Mouse (Mus musculus): ENCODE measurements around the gene 2010111I01Rik. TPM values are rescaled to one million over a fixed set of nuclear protein-coding genes. Genes with fewer than 3 reads are reported as not detected.
A peak's percentile ranks its signal among the peaks of the same experiment; 100 is the strongest.

2010111I01Rik gene
- total and polyA plus RNA-seq, 2 experiments from 2014 or later = 16.2 to 30.3 TPM

- no peaks in the 10 kb centered on the region for H3K27me3 ChIP-seq (ENCODE audit: insufficient read depth, low read length)
- H3K36me3 ChIP-seq (ENCODE audit: insufficient read depth, low read length) = no peaks in the 10 kb centered on the region
- no peaks in the 10 kb centered on the region for H3K9me3 ChIP-seq (ENCODE audit: low read length)
- no peak overlapping the region for H3K9ac ChIP-seq (replicated peaks; ENCODE audit: low read length, poor library complexity, severe bottlenecking)
- DNase-seq (ENCODE audit: low spot score) (no peak), ATAC-seq (ENCODE audit: low FRiP score) (no peak)
- no peaks in the 10 kb centered on the region for H3K4me1 ChIP-seq (ENCODE audit: insufficient read depth, low read length)
- no peak overlapping the region for H3K4me3 ChIP-seq (ENCODE audit: low read depth, low read length)
- no peak for TF ChIP-seq CTCF (IDR thresholded peaks at IDR 0.05)
- no peak overlapping the region for H3K27ac ChIP-seq (ENCODE audit: low read depth, low read length)
- WGBS = 20% methylated on average over 4 of the region's 4 CpGs
- no peak overlapping the region for H3K4me2 ChIP-seq (ENCODE audit: low read depth, low read length, poor library complexity, severe bottlenecking)
Measured at GRCm38 (mm10) chr13:63146604-63147188, 182.0 kb downstream of the 2010111I01Rik start.

DNA sequence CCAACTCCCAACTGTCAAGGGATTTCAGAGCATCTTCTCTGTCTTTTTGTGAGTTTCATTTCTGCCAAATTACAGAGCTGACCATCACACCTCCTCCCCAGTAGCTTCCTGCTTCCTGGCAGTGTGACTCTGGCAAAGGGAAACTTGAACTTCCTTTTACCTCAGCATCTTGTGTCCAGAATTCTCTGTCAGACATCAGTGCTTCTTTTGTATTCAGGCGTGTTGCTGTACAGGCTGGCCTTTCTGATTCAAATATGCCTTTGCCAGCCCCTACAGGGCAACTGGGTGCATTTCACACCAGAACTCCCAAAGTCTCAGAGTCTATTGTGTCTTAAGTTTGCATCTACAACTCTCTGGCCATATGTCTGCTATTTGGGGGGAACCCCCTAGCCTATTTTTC, 183.5 kb downstream of the 2010111I01Rik start:
- Histone ChIP-seq H3K4me2 (ENCODE audit: low read depth, low read length, poor library complexity, severe bottlenecking) (no peak overlapping the region), H3K9ac (replicated peaks; ENCODE audit: low read length, poor library complexity, severe bottlenecking) (no peak overlapping the region), H3K27ac (ENCODE audit: low read depth, low read length) (no peak overlapping the region), H3K4me3 (ENCODE audit: low read depth, low read length) (no peak overlapping the region), H3K9me3 (ENCODE audit: low read length) (no peaks in the 10 kb centered on the region), H3K36me3 (ENCODE audit: insufficient read depth, low read length) (no peaks in the 10 kb centered on the region), H3K27me3 (ENCODE audit: insufficient read depth, low read length) (no peaks in the 10 kb centered on the region), H3K4me1 (ENCODE audit: insufficient read depth, low read length) (no peaks in the 10 kb centered on the region)
- no peak for ATAC-seq (ENCODE audit: low FRiP score)
- 18% methylated on average over 1 of the region's 1 CpGs for WGBS
- TF ChIP-seq CTCF (IDR thresholded peaks at IDR 0.05) = peak; percentile 9; the same call in 1 of the 2 replicates
- no peak for DNase-seq (ENCODE audit: low spot score)

- no peak for DNase-seq (ENCODE audit: low spot score)
- 37% methylated on average over 2 of the region's 2 CpGs for WGBS
- no peaks in the 10 kb centered on the region for H3K27me3 ChIP-seq (ENCODE audit: insufficient read depth, low read length)
- H3K4me2 ChIP-seq (ENCODE audit: low read depth, low read length, poor library complexity, severe bottlenecking) = no peak overlapping the region
- no peak overlapping the region for H3K9ac ChIP-seq (replicated peaks; ENCODE audit: low read length, poor library complexity, severe bottlenecking)
- no peak overlapping the region for H3K27ac ChIP-seq (ENCODE audit: low read depth, low read length)
- no peaks in the 10 kb centered on the region for H3K4me1 ChIP-seq (ENCODE audit: insufficient read depth, low read length)
- ATAC-seq (ENCODE audit: low FRiP score) = no peak
- TF ChIP-seq CTCF (IDR thresholded peaks at IDR 0.05) = no peak
- H3K4me3 ChIP-seq (ENCODE audit: low read depth, low read length) = no peak overlapping the region
- no peaks in the 10 kb centered on the region for H3K36me3 ChIP-seq (ENCODE audit: insufficient read depth, low read length)
- no peaks in the 10 kb centered on the region for H3K9me3 ChIP-seq (ENCODE audit: low read length)
Measured at GRCm38 (mm10) chr13:63150470-63151020, 185.9 kb downstream of the 2010111I01Rik start.

- Histone ChIP-seq H3K36me3 (ENCODE audit: insufficient read depth, low read length) (no peaks in the 10 kb centered on the region), H3K27ac (ENCODE audit: low read depth, low read length) (no peak overlapping the region), H3K4me2 (ENCODE audit: low read depth, low read length, poor library complexity, severe bottlenecking) (no peak overlapping the region), H3K9me3 (ENCODE audit: low read length) (no peaks in the 10 kb centered on the region), H3K27me3 (ENCODE audit: insufficient read depth, low read length) (no peaks in the 10 kb centered on the region), H3K9ac (replicated peaks; ENCODE audit: low read length, poor library complexity, severe bottlenecking) (no peak overlapping the region), H3K4me3 (ENCODE audit: low read depth, low read length) (no peak overlapping the region), H3K4me1 (ENCODE audit: insufficient read depth, low read length) (0 out of 2 replicates have a peak, but pooled peaks cover 3% of the 10 kb centered on the region)
- no peak for TF ChIP-seq CTCF (IDR thresholded peaks at IDR 0.05)
- 82% methylated on average over 9 of the region's 9 CpGs for WGBS
- DNase-seq (ENCODE audit: low spot score) (no peak), ATAC-seq (ENCODE audit: low FRiP score) (no peak)
Measured at GRCm38 (mm10) chr13:63151028-63151738, 186.5 kb downstream of the 2010111I01Rik start.

- Histone ChIP-seq H3K36me3 (ENCODE audit: insufficient read depth, low read length) (no peaks in the 10 kb centered on the region), H3K4me2 (ENCODE audit: low read depth, low read length, poor library complexity, severe bottlenecking) (no peak overlapping the region), H3K4me3 (ENCODE audit: low read depth, low read length) (no peak overlapping the region), H3K4me1 (ENCODE audit: insufficient read depth, low read length) (0 out of 2 replicates have a peak, but pooled peaks cover 3% of the 10 kb centered on the region), H3K9me3 (ENCODE audit: low read length) (no peaks in the 10 kb centered on the region), H3K27ac (ENCODE audit: low read depth, low read length) (no peak overlapping the region), H3K9ac (replicated peaks; ENCODE audit: low read length, poor library complexity, severe bottlenecking) (no peak overlapping the region), H3K27me3 (ENCODE audit: insufficient read depth, low read length) (no peaks in the 10 kb centered on the region)
- DNase-seq (ENCODE audit: low spot score) = no peak
- no peak for TF ChIP-seq CTCF (IDR thresholded peaks at IDR 0.05)
- no peak for ATAC-seq (ENCODE audit: low FRiP score)
- WGBS = 87% methylated on average over 3 of the region's 3 CpGs
Measured at GRCm38 (mm10) chr13:63152498-63152897, 187.8 kb downstream of the 2010111I01Rik start.

- H3K27ac ChIP-seq (ENCODE audit: low read depth, low read length) = no peak overlapping the region
- no peak for TF ChIP-seq CTCF (IDR thresholded peaks at IDR 0.05)
- H3K9ac ChIP-seq (replicated peaks; ENCODE audit: low read length, poor library complexity, severe bottlenecking) = no peak overlapping the region
- H3K4me1 ChIP-seq (ENCODE audit: insufficient read depth, low read length) = 0 out of 2 replicates have a peak, but pooled peaks cover 3% of the 10 kb centered on the region
- no peak overlapping the region for H3K4me3 ChIP-seq (ENCODE audit: low read depth, low read length)
- ATAC-seq (ENCODE audit: low FRiP score) (no peak), DNase-seq (ENCODE audit: low spot score) (no peak)
- no peak overlapping the region for H3K4me2 ChIP-seq (ENCODE audit: low read depth, low read length, poor library complexity, severe bottlenecking)
- 47% methylated on average over 2 of the region's 2 CpGs for WGBS
- H3K36me3 ChIP-seq (ENCODE audit: insufficient read depth, low read length) = no peaks in the 10 kb centered on the region
- H3K27me3 ChIP-seq (ENCODE audit: insufficient read depth, low read length) = no peaks in the 10 kb centered on the region
- no peaks in the 10 kb centered on the region for H3K9me3 ChIP-seq (ENCODE audit: low read length)
Measured at GRCm38 (mm10) chr13:63153397-63153796, 188.7 kb downstream of the 2010111I01Rik start.

All from midbrain, postnatal 0 days (tissue).